Mouse (Mus musculus) CD4-positive naive resting alpha-beta T cell, adult 76 days (primary cell): ENCODE measurements around the gene Hnrnpul1. TPM values are rescaled to one million over a fixed set of nuclear protein-coding genes. Genes with fewer than 3 reads are reported as not detected.

Experiments used
- total RNA-seq: library from RNA; stranded (reverse); gene quantifications from one replicate; pipeline ENCODE4 v1.2.4, GENCODE M21; 2023

Gene Hnrnpul1
- 210 TPM for total RNA-seq

DNA sequence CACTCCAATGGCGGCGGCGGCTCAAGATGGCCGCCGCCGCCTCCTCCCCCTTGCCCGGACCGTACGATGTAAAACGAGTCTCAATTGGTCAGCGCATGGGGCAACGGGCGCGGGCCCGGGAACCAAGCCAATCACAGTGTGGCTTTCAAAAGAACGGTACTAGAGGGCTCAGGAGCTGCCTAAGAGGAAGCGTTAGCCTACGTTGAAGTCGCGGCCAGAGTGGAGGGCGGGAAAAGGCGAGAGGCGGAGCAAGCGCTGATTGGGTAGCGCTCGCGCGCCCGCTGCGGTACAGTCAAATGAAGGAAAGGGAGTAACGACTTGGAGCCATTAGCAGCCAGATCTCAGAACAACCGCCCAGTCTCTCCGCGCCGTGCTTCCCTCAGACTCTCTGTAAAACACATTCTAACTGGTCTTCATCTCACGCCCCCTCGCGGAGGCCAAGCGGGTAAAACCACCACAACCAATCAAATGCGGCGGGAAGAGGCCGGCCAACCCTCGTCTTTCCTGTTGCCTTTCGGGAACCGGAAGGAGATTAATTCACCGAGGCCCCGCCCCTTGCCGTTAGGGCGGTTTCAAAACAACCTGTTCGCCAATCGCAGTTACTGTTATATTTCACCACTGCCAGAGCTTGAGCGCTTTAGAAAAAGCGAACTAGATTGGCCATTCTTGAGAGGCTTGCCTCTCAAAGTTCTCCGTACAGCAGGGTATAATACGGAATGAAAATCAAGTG lies at the start of gene Hnrnpul1:
Gene Hnrnpul1, minus strand, starts transcription at position 20 of the 730 bp plus-strand sequence.

DNA sequence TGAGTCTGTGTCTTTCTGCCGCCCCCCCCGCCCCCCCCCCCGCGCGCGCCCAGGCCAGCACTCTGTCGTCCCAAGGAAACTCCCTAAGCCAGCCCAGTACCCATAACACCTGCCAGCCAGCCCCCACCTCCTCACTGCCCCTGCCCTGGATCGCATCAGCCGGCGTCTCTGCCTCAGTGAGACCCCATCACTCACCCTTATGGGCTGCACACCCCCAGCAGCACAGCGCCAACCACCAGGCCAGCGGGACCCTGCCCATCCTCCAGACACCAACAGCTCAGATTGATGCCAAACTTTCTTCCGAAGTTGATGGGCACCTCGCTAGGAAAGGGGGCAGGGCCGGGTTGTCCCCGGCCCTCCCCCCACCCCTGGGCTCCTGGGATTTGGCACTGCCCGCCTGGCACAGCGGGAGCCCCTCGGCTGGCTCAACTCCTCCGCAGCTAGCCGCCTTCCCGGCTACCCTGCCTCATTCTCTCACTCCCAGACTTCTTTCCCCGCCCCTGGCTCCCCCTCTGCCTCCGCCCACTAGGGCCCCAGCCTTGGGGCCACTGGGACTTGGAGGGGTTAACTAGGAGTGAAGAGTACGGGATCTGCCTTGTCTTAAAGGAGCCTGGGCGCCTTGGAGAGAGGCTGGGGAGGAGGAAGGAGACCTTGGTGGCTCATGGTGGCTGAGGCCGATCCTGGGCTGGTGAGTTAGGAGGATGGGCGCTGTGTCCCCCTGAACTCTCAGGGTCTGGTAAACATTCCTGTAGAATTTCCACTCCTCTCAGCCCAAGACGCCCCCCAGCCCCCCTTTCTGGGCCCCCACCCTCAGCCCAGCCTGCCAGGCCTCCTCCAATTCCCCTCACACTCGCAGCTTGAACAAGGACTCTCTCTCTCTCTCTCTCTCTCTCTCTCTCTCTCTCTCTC lies 33.9 kb upstream of the Hnrnpul1 start, which contains the start of gene Axl:
Gene Axl, minus strand, starts transcription at position 486 of the 909 bp plus-strand sequence.

DNA sequence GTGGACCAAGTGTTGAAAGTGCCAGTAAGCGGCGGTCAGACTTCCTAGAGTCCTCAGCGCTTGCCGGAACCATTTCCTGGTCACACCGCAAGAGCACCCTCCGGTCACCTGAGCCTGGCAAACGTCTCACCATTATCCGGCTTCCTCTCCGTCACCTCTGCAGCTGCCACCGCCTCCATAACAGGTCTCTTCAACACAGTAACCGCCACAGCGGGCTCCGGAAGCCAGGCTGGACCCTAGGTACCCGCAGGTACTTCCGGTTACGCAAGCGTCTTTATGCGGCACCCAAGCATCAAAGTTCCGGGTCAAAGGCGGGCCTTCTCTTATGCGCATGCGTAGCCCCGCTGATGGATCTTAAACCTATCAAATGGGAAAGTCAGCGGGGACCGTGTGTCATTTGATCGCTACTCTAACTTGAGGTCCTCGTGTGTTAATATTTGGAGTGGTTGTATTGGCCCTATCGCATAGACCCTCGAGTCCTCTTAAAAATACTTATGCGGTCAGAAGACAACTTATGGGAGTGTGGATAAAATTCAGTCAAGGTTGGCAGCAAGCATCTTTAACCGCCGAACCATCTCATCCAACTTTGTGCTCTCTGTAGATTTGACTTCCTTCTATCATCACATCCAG lies 35.7 kb downstream of the Hnrnpul1 start, which contains the start of gene Ccdc97:
Gene Ccdc97, minus strand, starts transcription at position 301 of the 630 bp plus-strand sequence.

DNA sequence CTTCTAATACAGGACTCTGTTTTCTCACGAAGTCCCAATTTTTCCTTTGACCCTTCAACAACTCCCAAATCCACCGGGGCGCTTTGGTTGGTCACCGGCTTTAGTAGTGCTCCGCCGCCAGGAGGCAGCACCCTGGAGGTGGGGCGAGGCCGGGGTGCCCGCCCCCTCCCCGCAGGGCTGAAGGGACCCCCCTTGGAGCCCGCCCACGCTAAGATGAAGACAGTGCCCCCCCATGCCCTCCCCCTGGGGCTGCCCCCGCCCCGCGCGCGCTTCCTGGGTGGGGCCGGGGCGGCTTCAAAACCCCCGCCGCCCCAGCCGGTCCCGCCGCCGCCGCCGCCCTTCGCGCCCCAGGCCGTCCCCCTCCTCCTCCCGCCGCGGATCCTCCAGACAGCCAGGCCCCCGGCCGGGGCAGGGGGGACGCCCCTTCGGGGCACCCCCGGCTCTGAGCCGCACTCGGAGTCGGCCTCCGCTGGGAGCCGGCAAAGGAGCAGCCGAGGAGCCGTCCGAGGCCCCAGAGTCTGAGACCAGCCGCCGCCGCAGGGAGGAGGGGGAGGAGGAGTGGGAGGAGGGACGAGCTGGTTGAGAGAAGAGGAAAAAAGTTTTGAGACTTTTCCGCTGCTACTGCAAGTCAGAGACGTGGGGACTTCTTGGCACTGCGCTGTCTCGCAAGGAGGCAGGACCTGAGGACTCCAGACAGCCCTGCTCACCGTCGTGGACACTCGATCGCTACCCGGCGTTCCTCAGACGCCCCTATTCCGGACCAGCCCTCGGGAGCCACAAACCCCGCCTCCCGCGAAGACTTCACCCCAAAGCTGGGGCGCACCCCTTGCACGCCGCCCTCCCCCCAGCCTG lies 67.7 kb downstream of the Hnrnpul1 start, which contains the start of gene Tgfb1:
Gene Tgfb1, plus strand, starts transcription at position 323 of the 852 bp plus-strand sequence.

DNA sequence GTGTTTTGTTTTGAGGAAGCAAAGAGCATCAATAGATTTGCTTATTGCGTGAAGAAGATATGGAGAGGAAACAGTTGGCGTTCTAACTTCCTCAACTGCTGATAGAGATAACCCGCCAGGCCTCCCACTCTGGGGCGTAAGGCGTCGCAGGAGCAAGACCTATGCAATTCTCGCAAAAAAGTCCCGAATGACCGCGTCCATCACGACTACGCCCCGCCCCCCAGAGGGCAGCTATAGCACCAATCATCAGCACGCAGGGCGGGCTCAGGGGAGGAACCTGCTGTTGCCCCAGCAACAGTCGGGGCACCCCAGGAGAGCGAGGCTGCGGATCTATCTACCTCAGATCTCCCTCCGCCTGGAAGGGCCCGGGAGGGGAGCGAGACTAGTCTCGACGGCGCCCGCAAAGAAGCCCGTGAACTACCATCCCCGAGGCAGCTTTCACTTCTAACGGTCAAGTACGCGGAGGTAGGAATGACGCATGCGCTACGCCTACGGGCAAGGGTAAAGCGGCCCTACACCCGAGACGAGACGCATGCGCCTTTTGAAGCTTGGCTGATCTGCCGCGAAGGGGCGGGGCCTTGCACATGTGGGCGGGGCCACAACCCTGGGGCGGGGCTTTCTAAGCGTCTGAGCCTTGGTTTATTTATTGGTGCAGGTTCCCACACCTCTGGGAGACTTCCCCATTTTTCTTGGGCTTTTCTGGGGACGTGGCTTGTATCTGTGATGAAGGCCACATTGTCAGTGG lies 73.9 kb downstream of the Hnrnpul1 start, which contains the start of gene B9d2:
Gene B9d2, plus strand, starts transcription at position 267 of the 745 bp plus-strand sequence.

DNA sequence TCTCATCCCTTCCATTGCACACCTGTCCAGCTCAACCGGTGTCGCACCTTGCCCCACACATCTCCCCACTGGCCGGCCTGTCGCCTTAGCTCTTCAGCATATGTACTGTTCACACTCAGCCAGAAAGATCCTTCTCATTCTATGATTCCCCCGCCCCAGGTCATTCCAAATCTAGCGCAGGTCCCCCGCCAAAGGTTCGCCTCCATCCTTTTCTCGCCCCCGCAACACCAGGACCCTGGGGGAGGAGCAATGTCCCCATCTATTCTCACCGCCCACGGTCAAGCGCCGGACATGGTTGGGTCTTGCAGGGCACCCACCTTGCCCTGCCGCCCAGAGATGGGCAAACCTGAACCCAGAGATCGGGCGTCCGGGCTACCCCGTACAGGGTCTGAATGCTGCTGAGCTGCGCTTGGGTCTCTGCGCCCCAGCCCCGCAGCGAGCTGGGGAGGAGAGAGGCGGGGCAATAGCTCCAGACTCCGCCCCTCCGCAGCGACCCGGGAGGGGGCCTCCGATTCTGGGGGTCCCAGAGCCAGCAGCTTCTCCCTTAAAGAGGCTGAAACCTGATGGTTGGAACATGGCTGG lies 79.7 kb downstream of the Hnrnpul1 start, which contains the start of gene Tmem91:
Gene Tmem91, minus strand, starts transcription at position 448 of the 582 bp plus-strand sequence.

Other genes with a start within 250 kb of the Hnrnpul1 start
- gene Ceacam2, start 214.9 kb downstream of the Hnrnpul1 start, total RNA-seq, result 0.29 TPM
- gene Erich4, start 138.9 kb downstream of the Hnrnpul1 start, total RNA-seq, result not detected
- 77.8 TPM for gene Dmac2, start 135.3 kb downstream of the Hnrnpul1 start, total RNA-seq
- 1.6 TPM for gene B3gnt8, start 128.1 kb downstream of the Hnrnpul1 start, total RNA-seq
- gene Bckdha, start 95.8 kb downstream of the Hnrnpul1 start, total RNA-seq, result 23.9 TPM
- 52.9 TPM for gene Exosc5, start 95.6 kb downstream of the Hnrnpul1 start, total RNA-seq
- not detected for gene Tmem91, start 79.6 kb downstream of the Hnrnpul1 start, total RNA-seq
- 27.3 TPM for gene B9d2, start 74.0 kb downstream of the Hnrnpul1 start, total RNA-seq
- 175 TPM for gene Tgfb1, start 67.8 kb downstream of the Hnrnpul1 start, total RNA-seq
- 99.0 TPM for gene Ccdc97, start 35.7 kb downstream of the Hnrnpul1 start, total RNA-seq
- 7.5 TPM for gene Axl, start 33.9 kb upstream of the Hnrnpul1 start, total RNA-seq
- 10.3 TPM for gene Cyp2s1, start 62.2 kb upstream of the Hnrnpul1 start, total RNA-seq
- not detected for gene Cyp2b10, start 142.9 kb upstream of the Hnrnpul1 start, total RNA-seq